Mouse (Mus musculus) CH12.LX (cell line): Measurements from ENCODE around the gene Dab1.

Experiments used
- CTCF ChIP-seq, 2 experiments: IDR thresholded peaks in 1 of 2; conservative IDR thresholded peaks in 1 of 2; 2 replicates each; pipeline ENCODE4 v1.5.1; 2011 to 2012; ENCODE audit warnings: low read depth in 2 of 2, low read length in 2 of 2, improper control_type of control experiment in 1 of 2, inconsistent platforms in 1 of 2, mild to moderate bottlenecking in 1 of 2, moderate library complexity in 1 of 2
- GABPA ChIP-seq: IDR thresholded peaks from 2 replicates; pipeline ENCODE4 v1.6.1; 2012; ENCODE audit warnings: low read depth, low read length, improper control_type of control experiment, inconsistent platforms; ENCODE audit not compliant: insufficient replicate concordance
- MAX ChIP-seq: IDR thresholded peaks from 2 replicates; pipeline ENCODE4 v1.6.1; 2011; ENCODE audit warnings: low read length, improper control_type of control experiment
- POLR2A ChIP-seq: IDR thresholded peaks from 2 replicates; pipeline ENCODE4 v1.6.1; 2011; ENCODE audit warnings: low read depth, mild to moderate bottlenecking, improper control_type of control experiment, low read length
- RAD21 ChIP-seq: IDR thresholded peaks from 2 replicates; pipeline ENCODE4 v1.6.1; 2011; ENCODE audit warnings: low read depth, mild to moderate bottlenecking, low read length, improper control_type of control experiment, moderate library complexity
- RCOR1 ChIP-seq: conservative IDR thresholded peaks from 2 replicates; pipeline ENCODE4 v1.6.1; 2012; ENCODE audit warnings: low read depth, mild to moderate bottlenecking, inconsistent platforms, low read length, improper control_type of control experiment
- TCF12 ChIP-seq: IDR thresholded peaks from 2 replicates; pipeline ENCODE4 v1.6.1; 2014; ENCODE audit warnings: low read depth, mild to moderate bottlenecking, inconsistent platforms, low read length, improper control_type of control experiment
- USF1 ChIP-seq: IDR thresholded peaks from 2 replicates; pipeline ENCODE4 v1.6.1; 2014; ENCODE audit warnings: low read depth, mild to moderate bottlenecking, inconsistent platforms, low read length, improper control_type of control experiment

DNA sequence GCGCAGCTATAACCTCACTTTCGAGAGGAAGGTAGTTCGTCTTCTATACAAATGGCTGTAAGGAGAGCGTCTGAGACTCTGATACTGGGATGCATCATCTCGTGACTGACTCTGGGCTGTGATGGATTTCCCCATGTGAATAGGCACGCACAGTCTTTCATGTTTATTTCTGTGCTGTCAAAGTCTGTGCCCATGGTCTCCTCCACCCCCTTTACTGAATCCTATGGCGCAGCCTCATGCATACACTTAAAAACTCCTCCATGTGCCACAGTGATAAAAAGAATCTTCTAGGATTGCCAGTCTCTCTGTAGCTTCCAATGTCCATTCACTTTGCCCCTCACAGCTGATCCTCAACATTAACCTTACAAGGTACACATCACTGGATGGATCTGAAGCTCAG is 1009.5 kb downstream of the Dab1 start:
- TF ChIP-seq POLR2A (no peak), CTCF (conservative IDR thresholded peaks at IDR 0.05 in 1 of 2, IDR thresholded peaks at IDR 0.05 in 1 of 2; ENCODE audit: low read depth in 2 of 2, low read length in 2 of 2) (no peak), RCOR1 (no peak), USF1 (no peak), GABPA (no peak), TCF12 (no peak), RAD21 (no peak), MAX (no peak)
